Mouse (Mus musculus) heart, adult 2 months (tissue): ENCODE results near the gene Olfml2b. TPM values are rescaled to one million over a fixed set of nuclear protein-coding genes. Genes with fewer than 3 reads are reported as not detected.

Experiments
- DNase-seq, 2 experiments: peaks; one replicate each; pipeline ENCODE4 v3.0.0; 2021
- H3K27ac ChIP-seq: fragments of 200-600 bp; 2 replicates; pipeline ENCODE4 v1.8.1; 2022
- H3K27me3 ChIP-seq: fragments of 200-500 bp; 2 replicates; pipeline ENCODE4 v1.6.1; 2012; ENCODE audit warnings: mild to moderate bottlenecking, low read length, inconsistent platforms, mixed read lengths; ENCODE audit not compliant: control insufficient read depth, insufficient read depth
- H3K36me3 ChIP-seq: fragments of 200-500 bp; 2 replicates; pipeline ENCODE4 v1.6.1; 2012; ENCODE audit warnings: low read length, inconsistent platforms; ENCODE audit not compliant: control insufficient read depth, insufficient read depth
- H3K4me1 ChIP-seq: fragments of 200-500 bp; 2 replicates; pipeline ENCODE4 v1.6.1; 2011; ENCODE audit warnings: low read length; ENCODE audit not compliant: control insufficient read depth, insufficient read depth
- H3K4me3 ChIP-seq: fragments of 200-600 bp; 2 replicates; pipeline ENCODE4 v1.8.1; 2022
- H3K79me2 ChIP-seq: fragments of 200-500 bp; replicated peaks from 2 replicates; pipeline ENCODE4 v1.6.1; 2012; ENCODE audit warnings: mild to moderate bottlenecking, inconsistent platforms, low read length, moderate library complexity, mixed read lengths; ENCODE audit not compliant: control insufficient read depth, insufficient read depth
- H3K9ac ChIP-seq: fragments of 200-500 bp; 2 replicates; pipeline ENCODE4 v1.6.1; 2012; ENCODE audit warnings: low read depth, mild to moderate bottlenecking, control low read depth, inconsistent platforms, low read length, mixed read lengths
- CTCF ChIP-seq: fragments of 200-600 bp; IDR thresholded peaks from 2 replicates; pipeline ENCODE4 v1.8.1; 2022; ENCODE audit warnings: antibody characterized with exemption, mild to moderate bottlenecking, moderate library complexity
- EP300 ChIP-seq: fragments of 200-500 bp; IDR thresholded peaks from 2 replicates; pipeline ENCODE4 v1.6.1; 2011; ENCODE audit warnings: low read depth, low read length, control low read depth; ENCODE audit not compliant: insufficient read depth
- POLR2A ChIP-seq: fragments of 200-500 bp; IDR thresholded peaks from 2 replicates; pipeline ENCODE4 v1.6.1; 2011; ENCODE audit warnings: mild to moderate bottlenecking, low read depth, low read length, control low read depth; ENCODE audit not compliant: insufficient read depth
- WGBS: fragments of 180-500 bp; shearing (Covaris S2); methylation state at CpG from one replicate; pipeline ENCODE4 v1.1.7; 2018; 5-methylcytosine and 5-hydroxymethylcytosine counted together
- intact Hi-C: fragments of 180-260 bp; cut with DNase I; formaldehyde crosslinking; loops from one replicate; pipeline ENCODE4 v1.15.1; 2025
- polyA plus RNA-seq: library from polyadenylated mRNA; depleted of rRNA; stranded (reverse); fragments of >200 nt; gene quantifications from 2 replicates; pipeline ENCODE4 v1.2.3, GENCODE M21; 2012; rRNA removed
- total RNA-seq, 2 experiments: library from RNA; stranded (reverse); gene quantifications; 2 replicates each; pipeline ENCODE4 v1.2.3; 2021

Gene Olfml2b
- total and polyA plus RNA-seq, 3 experiments, result 11.1 to 18.0 (median 15.4) TPM

DNA sequence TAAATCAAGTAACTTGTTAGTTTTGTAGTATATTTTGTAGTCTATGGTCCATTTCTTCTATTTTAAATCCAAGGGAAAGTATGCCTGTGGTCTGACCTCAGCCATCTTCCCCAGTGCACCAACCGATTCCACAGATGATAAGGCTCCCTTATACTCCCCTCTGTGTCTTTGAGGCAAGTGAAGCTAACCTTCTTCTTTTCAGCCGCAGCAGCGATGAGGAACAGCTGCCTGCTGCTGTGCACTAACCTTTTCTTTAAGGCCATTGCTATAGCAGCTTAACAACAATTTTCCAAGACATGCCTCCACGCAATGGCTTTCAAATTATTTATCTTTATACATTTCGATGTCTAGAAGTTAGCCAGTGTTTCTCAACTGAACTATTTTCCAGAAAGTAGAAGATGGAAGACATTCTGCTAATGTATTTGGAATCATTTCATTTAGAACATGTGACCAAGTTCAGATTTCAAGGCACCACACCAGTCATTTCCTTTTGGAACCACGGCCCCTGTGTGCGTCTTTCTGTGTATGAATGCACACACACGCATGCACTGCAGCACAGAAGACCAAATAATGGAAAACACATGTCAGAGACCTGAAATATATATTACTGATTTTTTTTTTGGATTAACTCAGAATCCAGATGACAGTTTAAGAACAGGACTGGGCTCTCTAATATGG is 73.9 kb downstream of the Olfml2b start:
- H3K36me3 ChIP-seq, result peaks cover under 1% of the 10 kb centered on the region; the same call in 1 of the 2 replicates
- no peak for DNase-seq
- no peak overlapping the region for H3K4me3 ChIP-seq
- TF ChIP-seq CTCF (no peak), POLR2A (no peak), EP300 (no peak)
- 78% methylated on average over 8 of the region's 8 CpGs for WGBS
- no peaks in the 10 kb centered on the region; the same call in 1 of the 2 replicates for H3K4me1 ChIP-seq
- H3K9ac ChIP-seq, result no peak overlapping the region
- no peaks in the 10 kb centered on the region for H3K27me3 ChIP-seq
- no peaks in the 10 kb centered on the region for H3K79me2 ChIP-seq
- no peak overlapping the region for H3K27ac ChIP-seq
- intact Hi-C loops, result no loop called here

DNA sequence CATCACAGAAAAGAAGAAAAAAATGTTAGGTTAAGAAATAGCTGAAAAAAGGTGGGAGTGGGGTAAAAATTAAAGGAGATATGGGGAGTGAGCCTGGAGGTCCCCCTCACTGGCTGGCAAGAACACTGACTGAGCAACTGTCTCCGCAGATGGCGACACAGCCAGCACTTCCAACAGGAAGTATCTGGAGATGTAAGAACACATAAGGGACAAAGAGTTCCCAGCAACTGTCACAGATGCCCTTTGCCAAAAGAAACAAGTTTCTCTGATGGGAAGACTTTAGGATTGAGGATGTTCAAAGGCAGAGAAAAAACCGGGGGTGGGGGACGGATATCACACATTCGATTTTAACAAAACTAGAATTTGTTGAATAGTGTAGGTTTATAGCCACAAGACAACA is 77.2 kb downstream of the Olfml2b start:
- no peak for TF ChIP-seq EP300
- TF ChIP-seq CTCF, result no peak
- TF ChIP-seq POLR2A, result no peak
- Histone ChIP-seq H3K27ac (no peak overlapping the region), H3K79me2 (no peaks in the 10 kb centered on the region), H3K9ac (no peak overlapping the region), H3K27me3 (no peaks in the 10 kb centered on the region), H3K4me1 (no peaks in the 10 kb centered on the region; the same call in 1 of the 2 replicates), H3K4me3 (no peak overlapping the region), H3K36me3 (peaks cover 2% of the 10 kb centered on the region)
- 41% methylated on average over 5 of the region's 5 CpGs for WGBS
- DNase-seq, result peak in 1 of 2 experiments; percentile 26
- intact Hi-C loops, result no loop called here

DNA sequence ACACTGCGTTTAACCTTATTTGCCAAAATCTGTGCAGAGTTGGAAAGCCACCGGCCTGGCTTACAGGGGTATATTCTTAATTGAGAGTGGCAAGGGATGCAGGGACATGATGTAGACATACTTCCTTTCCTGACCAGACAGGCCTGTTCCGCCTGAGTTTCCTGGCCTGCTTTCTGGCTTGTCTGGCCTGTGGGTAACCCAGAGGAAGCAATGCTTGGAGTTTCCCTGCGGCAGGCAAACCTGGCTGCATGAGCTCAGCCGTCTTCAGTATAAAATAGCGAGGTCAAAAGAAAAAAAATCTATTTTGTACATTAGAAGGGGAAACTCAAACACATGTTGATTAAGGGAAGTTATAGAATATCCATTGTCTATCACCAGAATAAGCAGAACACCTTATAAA is 84.2 kb downstream of the Olfml2b start:
- no peak for DNase-seq
- Histone ChIP-seq H3K27ac (no peak overlapping the region), H3K4me3 (no peak overlapping the region), H3K9ac (no peak overlapping the region), H3K79me2 (no peaks in the 10 kb centered on the region), H3K36me3 (no peaks in the 10 kb centered on the region; the same call in 1 of the 2 replicates), H3K27me3 (no peaks in the 10 kb centered on the region), H3K4me1 (no peaks in the 10 kb centered on the region; the same call in 1 of the 2 replicates)
- WGBS, result 48% methylated on average over 6 of the region's 6 CpGs
- intact Hi-C loops, result no loop called here
- no peak for TF ChIP-seq CTCF
- TF ChIP-seq POLR2A, result no peak
- no peak for TF ChIP-seq EP300

DNA sequence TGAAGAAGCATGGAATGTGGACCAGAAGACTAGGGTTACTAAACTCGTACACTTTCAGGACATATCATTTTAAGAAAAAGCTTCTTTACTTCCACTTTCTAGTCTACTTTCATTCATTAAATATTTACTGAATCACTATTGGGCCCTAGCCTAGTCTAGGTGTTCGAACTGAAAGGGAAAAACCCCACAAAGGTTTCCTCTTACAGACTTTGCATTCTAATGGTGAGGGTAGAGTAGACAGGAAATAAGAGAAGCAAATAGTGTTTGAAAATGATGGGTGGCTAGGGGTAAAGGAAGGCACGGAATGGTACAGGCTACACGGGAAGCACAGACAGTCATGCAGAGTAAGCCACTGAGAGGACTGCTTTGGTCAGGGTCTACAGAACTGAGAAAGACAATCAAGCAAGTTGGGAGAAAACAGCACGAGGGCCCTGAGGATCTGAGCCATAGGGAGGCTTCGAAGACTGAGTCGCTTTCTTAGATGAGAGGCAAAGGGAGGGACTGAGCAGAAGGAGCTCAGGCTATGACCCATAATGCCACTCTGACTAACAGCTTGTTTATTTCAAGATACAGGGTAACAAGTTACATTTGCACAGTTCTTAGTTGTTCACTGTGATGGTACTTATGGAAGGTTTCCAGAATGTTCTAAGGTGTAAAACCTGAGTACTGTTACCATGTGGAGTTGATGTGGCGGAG is 85.1 kb downstream of the Olfml2b start:
- Histone ChIP-seq H3K9ac (no peak overlapping the region), H3K79me2 (no peaks in the 10 kb centered on the region), H3K4me3 (no peak overlapping the region), H3K36me3 (no peaks in the 10 kb centered on the region; the same call in 1 of the 2 replicates), H3K27ac (no peak overlapping the region), H3K27me3 (no peaks in the 10 kb centered on the region), H3K4me1 (no peaks in the 10 kb centered on the region; the same call in 1 of the 2 replicates)
- TF ChIP-seq POLR2A, result no peak
- TF ChIP-seq EP300, result no peak
- TF ChIP-seq CTCF, result no peak
- WGBS, result 86% methylated on average over 8 of the region's 8 CpGs
- no peak for DNase-seq
- intact Hi-C loops, result no loop called here

DNA sequence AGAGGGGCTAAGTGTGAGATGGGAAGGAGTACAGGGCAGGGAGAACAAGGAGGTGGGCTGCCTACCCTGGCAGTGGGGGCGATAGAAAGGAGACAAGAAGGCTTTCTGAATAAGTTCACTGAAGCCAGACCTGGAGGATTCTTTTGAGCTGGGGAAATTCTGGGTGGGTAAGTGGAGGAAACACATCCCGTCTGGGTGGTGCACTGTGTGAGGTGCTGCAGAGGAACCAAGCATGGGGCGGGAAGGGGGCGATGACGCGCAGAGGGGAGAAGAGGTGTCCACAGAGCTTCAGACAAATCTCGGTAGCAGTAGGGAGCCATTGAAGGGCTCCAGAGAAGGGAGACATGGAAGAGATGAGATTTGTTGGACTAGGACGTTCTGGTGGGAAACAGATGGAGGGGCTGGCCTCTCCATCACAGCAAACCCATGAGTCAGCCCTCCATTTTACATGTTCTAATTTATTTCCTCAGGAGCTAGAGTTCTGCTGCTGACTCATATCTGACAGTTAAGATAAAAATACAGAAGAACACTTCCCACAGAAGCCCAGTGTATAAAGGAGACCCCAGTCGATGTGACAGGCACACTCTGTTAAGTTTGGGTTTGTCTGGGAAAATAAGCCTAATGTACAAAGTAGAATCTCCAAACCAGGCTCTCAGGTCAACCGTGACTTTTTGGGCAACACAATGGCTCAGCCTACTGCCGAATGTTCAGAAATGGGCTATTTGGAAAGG is 87.7 kb downstream of the Olfml2b start:
- Histone ChIP-seq H3K4me3 (no peak overlapping the region), H3K27ac (no peak overlapping the region), H3K9ac (no peak overlapping the region), H3K4me1 (no peaks in the 10 kb centered on the region; the same call in 1 of the 2 replicates), H3K27me3 (no peaks in the 10 kb centered on the region), H3K79me2 (no peaks in the 10 kb centered on the region), H3K36me3 (no peaks in the 10 kb centered on the region; the same call in 1 of the 2 replicates)
- WGBS, result 81% methylated on average over 11 of the region's 11 CpGs
- DNase-seq, result no peak
- intact Hi-C loops, result no loop called here
- TF ChIP-seq EP300 (no peak), POLR2A (no peak), CTCF (no peak)

Other genes with a start within 250 kb of the Olfml2b start
- 10 to 100 TPM; 22.0 to 24.0 TPM for gene Nos1ap, start 54.7 kb upstream of the Olfml2b start, total RNA-seq
- gene Nos1ap, start 54.7 kb upstream of the Olfml2b start, polyA plus RNA-seq, result 10.7 and 11.5 TPM in 2 replicates
- gene Atf6, start 223.2 kb downstream of the Olfml2b start, total RNA-seq, result 10 to 100 TPM; 62.6 to 82.3 TPM
- 22.0 and 44.5 TPM in 2 replicates for gene Atf6, start 223.2 kb downstream of the Olfml2b start, polyA plus RNA-seq
- gene Gm26620, start 240.5 kb downstream of the Olfml2b start, total RNA-seq, result under 1 TPM in 1 of 2 experiments, not detected in 1; 0.52 TPM
- gene Gm26620, start 240.5 kb downstream of the Olfml2b start, polyA plus RNA-seq, result 0.53 and 0.61 TPM in 2 replicates
- gene Dusp12, start 241.0 kb downstream of the Olfml2b start, total RNA-seq, result 1 to 10 TPM; 6.8 to 7.0 TPM
- 6.7 and 10.3 TPM in 2 replicates for gene Dusp12, start 241.0 kb downstream of the Olfml2b start, polyA plus RNA-seq